Mouse (Mus musculus) heart, embryonic 14.5 days (tissue): Measurements from ENCODE around the gene Gm973. TPM values are rescaled to one million over a fixed set of nuclear protein-coding genes. Genes with fewer than 3 reads are reported as not detected.

ENCODE experiments used
- ATAC-seq: fragments of 200-750 bp; cut with Nextera tagmentation; 2 replicates; pipeline ENCODE4 v1.8.0; 2017; ENCODE audit warnings: low read depth, moderate TSS enrichment; ENCODE audit not compliant: insufficient number of reproducible peaks, insufficient read depth, low FRiP score
- H3K27ac ChIP-seq, 2 experiments: fragments of 200-500 bp in 1 of 2; fragments of 300-500 bp in 1 of 2; sonication (generic) in 1 of 2; replicated peaks in 1 of 2; 2 replicates each; pipeline ENCODE4 v1.5.1; 2012 to 2014; ENCODE audit warnings: low read depth in 2 of 2, low read length in 2 of 2, control low read depth in 1 of 2, mild to moderate bottlenecking in 1 of 2, mixed read lengths in 1 of 2; ENCODE audit not compliant: control insufficient read depth in 1 of 2, insufficient read depth in 1 of 2
- H3K27me3 ChIP-seq: fragments of 300-500 bp; sonication (generic); 2 replicates; pipeline ENCODE4 v1.6.1; 2014; ENCODE audit warnings: mild to moderate bottlenecking, low read length, control low read depth; ENCODE audit not compliant: control insufficient read depth, insufficient read depth
- H3K36me3 ChIP-seq: fragments of 300-500 bp; sonication (generic); 2 replicates; pipeline ENCODE4 v1.6.1; 2014; ENCODE audit warnings: mild to moderate bottlenecking, control low read depth, low read length, mixed read lengths; ENCODE audit not compliant: control insufficient read depth, insufficient read depth
- H3K4me1 ChIP-seq, 2 experiments: fragments of 200-500 bp in 1 of 2; fragments of 300-500 bp in 1 of 2; sonication (generic) in 1 of 2; 2 replicates each; pipeline ENCODE4 v1.6.1; 2012 to 2014; ENCODE audit warnings: low read length in 2 of 2, control low read depth in 1 of 2, mixed read lengths in 1 of 2; ENCODE audit not compliant: control insufficient read depth in 2 of 2, insufficient read depth in 2 of 2
- H3K4me2 ChIP-seq: fragments of 300-500 bp; sonication (generic); 2 replicates; pipeline ENCODE4 v1.6.1; 2014; ENCODE audit warnings: mild to moderate bottlenecking, low read length
- H3K4me3 ChIP-seq, 2 experiments: fragments of 200-500 bp in 1 of 2; fragments of 300-500 bp in 1 of 2; sonication (generic) in 1 of 2; 2 replicates each; pipeline ENCODE4 v1.5.1; 2012 to 2014; ENCODE audit warnings: low read length in 2 of 2, mild to moderate bottlenecking in 2 of 2, control low read depth in 1 of 2, low read depth in 1 of 2, moderate library complexity in 1 of 2; ENCODE audit not compliant: control insufficient read depth in 1 of 2, insufficient read depth in 1 of 2
- H3K9ac ChIP-seq: fragments of 300-500 bp; sonication (generic); 2 replicates; pipeline ENCODE4 v1.6.1; 2014; ENCODE audit warnings: mild to moderate bottlenecking, low read length
- H3K9me3 ChIP-seq: fragments of 300-500 bp; sonication (generic); 2 replicates; pipeline ENCODE4 v1.6.1; 2016; ENCODE audit warnings: low read length, control low read depth; ENCODE audit not compliant: control insufficient read depth
- WGBS: fragments of 180-500 bp; shearing (Covaris S2); extraction: QIAGEN DNeasy Blood & Tissue Kit; methylation state at CpG from one replicate; pipeline ENCODE4 v1.1.7; 2014; 5-methylcytosine and 5-hydroxymethylcytosine counted together
- polyA plus RNA-seq: library from polyadenylated mRNA; unstranded; fragments of >200 nt; fragmentation: Nextera tagmentation; extraction: Ambion mirVana; gene quantifications from 2 replicates; pipeline ENCODE4 v1.2.1, GENCODE M21; 2014

Gm973 gene
- polyA plus RNA-seq, 1 experiment from 2014 or later: not detected

GRCm38 (mm10) chr1:59484791-59485785 lies 31.0 kb upstream of the Gm973 start:
- Histone ChIP-seq H3K9me3 (no peaks in the 10 kb centered on the region), H3K27me3 (peaks cover 20% of the 10 kb centered on the region), H3K4me2 (peak overlapping the region; percentile 90), H3K4me3 (peak overlapping the region; percentile 67), H3K27ac (no peak overlapping the region; a peak in 1 of 4 replicates), H3K36me3 (no peaks in the 10 kb centered on the region), H3K9ac (peak overlapping the region; percentile 47; the same call in 1 of the 2 replicates), H3K4me1 (peaks cover 19 to 39% of the 10 kb centered on the region in 2 experiments)
- no peak for ATAC-seq
- 50% methylated on average over 16 of the region's 16 CpGs for WGBS

- Histone ChIP-seq H3K27me3 (peaks cover 20% of the 10 kb centered on the region), H3K9ac (no peak overlapping the region), H3K4me3 (no peak overlapping the region), H3K27ac (no peak overlapping the region), H3K4me2 (peak overlapping the region; percentile 90), H3K9me3 (no peaks in the 10 kb centered on the region), H3K4me1 (peaks cover 18 to 37% of the 10 kb centered on the region in 2 experiments), H3K36me3 (no peaks in the 10 kb centered on the region)
- WGBS: 80% methylated on average over 4 of the region's 4 CpGs
- no peak for ATAC-seq
Measured at GRCm38 (mm10) chr1:59485803-59486202, 30.3 kb upstream of the Gm973 start.

- Histone ChIP-seq H3K4me1 (peaks cover 16 to 32% of the 10 kb centered on the region in 2 experiments), H3K27me3 (peaks cover 20% of the 10 kb centered on the region), H3K9ac (peak overlapping the region; percentile 12; the same call in 1 of the 2 replicates), H3K9me3 (no peaks in the 10 kb centered on the region), H3K27ac (peak overlapping the region; percentile 19 to 56; a peak in 2 of 4 replicates), H3K4me3 (peak overlapping the region; percentile 16 to 17; a peak in 2 of 4 replicates), H3K36me3 (no peaks in the 10 kb centered on the region), H3K4me2 (peak overlapping the region; percentile 53)
- no peak for ATAC-seq
- 7% methylated on average over 10 of the region's 10 CpGs for WGBS
Measured at GRCm38 (mm10) chr1:59487651-59488051, 28.4 kb upstream of the Gm973 start.

DNA sequence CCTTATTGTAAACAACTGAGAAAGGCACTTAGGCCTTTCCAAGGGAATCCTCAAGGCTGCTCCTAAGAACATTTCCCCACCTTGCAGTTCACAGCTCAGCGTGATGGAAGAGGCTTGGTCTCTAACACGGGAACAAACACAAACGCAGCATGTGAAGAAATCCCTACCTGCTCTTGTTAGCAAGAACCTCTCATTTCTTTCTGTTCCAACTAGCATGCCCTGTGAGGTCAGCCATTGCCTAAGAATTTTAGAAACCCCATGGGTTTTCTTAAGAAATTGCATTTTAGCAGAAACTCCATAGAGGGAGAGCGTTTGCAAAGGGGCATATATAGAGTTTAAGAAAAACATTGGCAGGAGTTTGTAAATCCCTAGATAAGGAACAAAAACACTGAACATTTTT lies 27.6 kb upstream of the Gm973 start:
- WGBS: 54% methylated on average over 4 of the region's 4 CpGs
- Histone ChIP-seq H3K27ac (no peak overlapping the region), H3K4me2 (no peak overlapping the region), H3K36me3 (no peaks in the 10 kb centered on the region), H3K9ac (no peak overlapping the region), H3K4me3 (no peak overlapping the region), H3K9me3 (no peaks in the 10 kb centered on the region), H3K4me1 (peaks cover 16 to 29% of the 10 kb centered on the region in 2 experiments), H3K27me3 (peaks cover 14% of the 10 kb centered on the region)
- no peak for ATAC-seq

DNA sequence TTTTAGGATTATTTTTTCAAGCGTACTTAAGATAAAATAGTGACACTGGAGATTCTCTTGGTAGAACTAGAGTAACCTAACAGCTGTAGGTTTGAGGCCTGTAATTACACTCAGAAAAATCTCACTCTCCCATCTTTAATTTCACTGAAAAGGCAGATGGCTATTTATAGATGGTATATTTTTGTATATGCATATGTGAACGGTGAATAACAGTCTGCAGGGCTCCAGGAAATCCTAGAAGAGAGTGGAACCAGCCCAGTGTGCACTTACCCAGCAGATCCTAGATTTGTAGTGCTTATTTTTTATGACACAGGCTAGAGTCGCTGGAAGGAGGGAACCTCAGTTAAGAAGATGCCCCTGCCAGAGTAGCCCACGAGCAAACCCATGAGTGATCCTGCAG lies 27.1 kb upstream of the Gm973 start:
- ATAC-seq: no peak
- peak overlapping the region; percentile 44; the same call in 1 of the 2 replicates for H3K9ac ChIP-seq
- H3K4me3 ChIP-seq: no peak overlapping the region
- peaks cover 11 to 24% of the 10 kb centered on the region in 2 experiments for H3K4me1 ChIP-seq
- no peaks in the 10 kb centered on the region for H3K9me3 ChIP-seq
- no peak overlapping the region for H3K4me2 ChIP-seq
- no peak overlapping the region; a peak in 1 of 4 replicates for H3K27ac ChIP-seq
- 39% methylated on average over 4 of the region's 4 CpGs for WGBS
- peaks cover 10% of the 10 kb centered on the region for H3K27me3 ChIP-seq
- H3K36me3 ChIP-seq: no peaks in the 10 kb centered on the region

- peaks cover 7 to 23% of the 10 kb centered on the region in 2 experiments for H3K4me1 ChIP-seq
Measured at GRCm38 (mm10) chr1:59491517-59491916, 24.5 kb upstream of the Gm973 start.

GRCm38 (mm10) chr1:59492432-59492831 lies 23.6 kb upstream of the Gm973 start:
- no peak overlapping the region for H3K4me3 ChIP-seq
- 67% methylated on average over 4 of the region's 4 CpGs for WGBS
- H3K27me3 ChIP-seq: no peaks in the 10 kb centered on the region
- H3K4me2 ChIP-seq: no peak overlapping the region
- no peak overlapping the region for H3K27ac ChIP-seq
- H3K4me1 ChIP-seq: peaks cover 7 to 20% of the 10 kb centered on the region in 2 experiments
- ATAC-seq: no peak
- no peak overlapping the region for H3K9ac ChIP-seq
- H3K36me3 ChIP-seq: no peaks in the 10 kb centered on the region
- H3K9me3 ChIP-seq: no peaks in the 10 kb centered on the region

More at GRCm38 (mm10) chr1:59491517-59491916, 24.5 kb upstream of the Gm973 start:
- Histone ChIP-seq H3K4me3 (no peak overlapping the region), H3K9ac (no peak overlapping the region), H3K9me3 (no peaks in the 10 kb centered on the region), H3K4me2 (no peak overlapping the region), H3K27me3 (no peaks in the 10 kb centered on the region), H3K27ac (no peak overlapping the region), H3K36me3 (no peaks in the 10 kb centered on the region)
- no peak for ATAC-seq
- WGBS: 66% methylated on average over 9 of the region's 9 CpGs
